Mouse (Mus musculus) G1E (cell line): ENCODE data around the gene Maml3. TPM values are rescaled to one million over a fixed set of nuclear protein-coding genes. Genes with fewer than 3 reads are reported as not detected.

Source experiments
- ATAC-seq: 2 replicates; pipeline ENCODE4 v1.8.0; 2016; ENCODE audit warnings: mild to moderate bottlenecking; ENCODE audit not compliant: insufficient number of reproducible peaks, poor library complexity, low FRiP score, severe bottlenecking; ENCODE audit errors: extremely low read depth
- DNase-seq: peaks from one replicate; pipeline ENCODE4 v3.0.0; 2012; ENCODE audit warnings: low spot score
- H3K27me3 ChIP-seq: 2 replicates; pipeline ENCODE4 v1.6.1; 2012; ENCODE audit warnings: mild to moderate bottlenecking, low read length, inconsistent platforms; ENCODE audit not compliant: insufficient read depth
- H3K36me3 ChIP-seq: replicated peaks from 2 replicates; pipeline ENCODE3; 2012; ENCODE audit warnings: mild to moderate bottlenecking, inconsistent platforms
- H3K4me1 ChIP-seq: 2 replicates; pipeline ENCODE4 v1.6.1; 2012; ENCODE audit warnings: low read depth, low read length, inconsistent platforms, mixed read lengths; ENCODE audit not compliant: insufficient read depth
- H3K4me3 ChIP-seq: 2 replicates; pipeline ENCODE4 v1.5.1; 2012; ENCODE audit warnings: low read depth, mild to moderate bottlenecking, inconsistent platforms, low read length, moderate library complexity, mixed read lengths
- H3K9me3 ChIP-seq: replicated peaks from 2 replicates; pipeline ENCODE4 v1.6.1; 2012; ENCODE audit warnings: inconsistent platforms
- CTCF ChIP-seq: IDR thresholded peaks from 2 replicates; pipeline ENCODE4 v1.5.1; 2012; ENCODE audit warnings: low read depth, low read length, inconsistent platforms, mixed read lengths
- GATA1 ChIP-seq: IDR thresholded peaks from 2 replicates; pipeline ENCODE4 v1.6.1; 2012; ENCODE audit warnings: borderline replicate concordance, low read length, inconsistent platforms, mixed read lengths
- GATA2 ChIP-seq: IDR thresholded peaks from 2 replicates; pipeline ENCODE4 v1.6.1; 2012; ENCODE audit warnings: low read depth, low read length, inconsistent platforms, borderline replicate concordance
- POLR2AphosphoS5 ChIP-seq: IDR thresholded peaks from 2 replicates; pipeline ENCODE4 v1.6.1; 2012; ENCODE audit warnings: low read depth, low read length, inconsistent platforms; ENCODE audit not compliant: insufficient replicate concordance
- TAL1 ChIP-seq: conservative IDR thresholded peaks from 2 replicates; pipeline ENCODE4 v1.6.1; 2012; ENCODE audit warnings: low read depth, low read length, inconsistent platforms, mixed read lengths
- polyA plus RNA-seq: library from polyadenylated mRNA; stranded (reverse); fragments of >175 nt; gene quantifications from 2 replicates; pipeline ENCODE4 v1.2.3, GENCODE M21; 2012
- total RNA-seq, 2 experiments: library from RNA; stranded (forward) in 1 of 2; stranded (reverse) in 1 of 2; fragments of 200-1000 nt in 1 of 2; fragments of >200 nt in 1 of 2; fragmentation: Nextera tagmentation in 1 of 2; gene quantifications; 2 replicates each; pipeline ENCODE4 v1.2.3; 2014 to 2017

Gene Maml3
- total and polyA plus RNA-seq, 3 experiments = 0.01 to 0.49 TPM; not detected in 1

DNA sequence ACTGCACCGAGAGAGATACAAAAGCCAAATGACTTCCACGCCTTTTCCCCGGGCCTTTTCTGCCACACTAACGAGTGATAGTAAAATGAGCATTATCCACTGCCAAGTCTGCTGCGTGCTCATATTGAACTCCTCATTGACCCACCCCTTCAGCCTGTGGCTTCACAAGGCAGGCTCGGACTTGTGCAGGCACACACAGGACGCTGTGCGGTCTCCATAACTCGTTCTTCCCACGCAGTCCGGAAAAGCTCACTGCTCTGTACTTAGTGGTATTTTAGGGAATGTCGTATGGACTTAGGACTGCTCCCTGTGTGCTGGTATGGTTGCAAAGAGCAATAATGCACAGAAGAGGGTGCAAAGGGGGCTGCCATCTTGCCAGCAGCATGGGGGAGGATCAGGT lies 262.7 kb downstream of the Maml3 start:
- Histone ChIP-seq H3K27me3 (no peaks in the 10 kb centered on the region), H3K36me3 (no peaks in the 10 kb centered on the region), H3K4me1 (no peaks in the 10 kb centered on the region), H3K9me3 (no peaks in the 10 kb centered on the region), H3K4me3 (no peak overlapping the region)
- ATAC-seq (no peak), DNase-seq (no peak)
- TF ChIP-seq GATA1 (no peak), TAL1 (no peak), GATA2 (no peak), CTCF (no peak), POLR2AphosphoS5 (no peak)

DNA sequence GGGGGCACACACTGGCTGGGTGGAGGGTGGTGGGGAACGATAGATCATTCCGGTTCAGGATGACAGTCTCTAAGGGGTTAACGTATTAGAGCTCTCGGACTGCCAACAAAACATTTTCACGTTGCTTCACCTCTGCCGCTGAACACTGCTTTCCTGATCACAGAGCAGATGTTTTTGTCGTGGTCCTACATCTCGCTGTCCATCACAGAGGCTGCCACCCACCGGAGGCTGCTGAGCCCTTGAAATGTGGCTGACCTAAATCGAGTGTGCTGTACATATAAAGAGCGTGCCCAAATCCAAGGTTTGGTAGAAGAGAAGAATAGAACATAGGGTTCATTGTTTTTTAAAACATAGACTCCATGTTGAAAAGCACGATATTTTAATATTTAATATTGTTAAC lies 263.3 kb downstream of the Maml3 start:
- no peak for DNase-seq
- Histone ChIP-seq H3K27me3 (no peaks in the 10 kb centered on the region), H3K4me3 (no peak overlapping the region), H3K9me3 (no peaks in the 10 kb centered on the region), H3K4me1 (no peaks in the 10 kb centered on the region), H3K36me3 (no peaks in the 10 kb centered on the region)
- no peak for ATAC-seq
- TF ChIP-seq GATA2 (no peak), POLR2AphosphoS5 (no peak), CTCF (no peak), GATA1 (no peak), TAL1 (no peak)

DNA sequence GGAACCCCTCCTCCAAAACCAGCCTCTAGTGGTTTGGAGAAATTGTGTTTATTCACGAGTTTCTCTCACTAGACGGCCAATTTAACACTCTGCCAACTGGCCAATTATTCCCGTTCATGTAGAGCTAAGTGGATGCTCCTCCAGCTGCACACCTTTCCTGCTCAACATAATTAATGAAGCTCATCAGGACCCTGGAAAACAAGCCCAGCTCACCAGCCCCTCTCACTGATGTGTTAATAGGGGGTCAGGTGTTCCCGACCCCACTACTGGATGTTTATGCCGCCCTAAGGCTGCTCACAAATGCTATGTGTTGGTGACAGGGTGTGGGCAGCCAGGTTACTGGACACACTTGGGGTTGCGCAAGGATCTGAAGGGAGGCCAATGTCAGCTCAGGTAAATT lies 263.7 kb downstream of the Maml3 start:
- Histone ChIP-seq H3K36me3 (no peaks in the 10 kb centered on the region), H3K4me1 (no peaks in the 10 kb centered on the region), H3K9me3 (no peaks in the 10 kb centered on the region), H3K4me3 (no peak overlapping the region), H3K27me3 (no peaks in the 10 kb centered on the region)
- ATAC-seq (no peak), DNase-seq (no peak)
- TF ChIP-seq GATA2 (no peak), POLR2AphosphoS5 (no peak), GATA1 (no peak), TAL1 (no peak), CTCF (no peak)

DNA sequence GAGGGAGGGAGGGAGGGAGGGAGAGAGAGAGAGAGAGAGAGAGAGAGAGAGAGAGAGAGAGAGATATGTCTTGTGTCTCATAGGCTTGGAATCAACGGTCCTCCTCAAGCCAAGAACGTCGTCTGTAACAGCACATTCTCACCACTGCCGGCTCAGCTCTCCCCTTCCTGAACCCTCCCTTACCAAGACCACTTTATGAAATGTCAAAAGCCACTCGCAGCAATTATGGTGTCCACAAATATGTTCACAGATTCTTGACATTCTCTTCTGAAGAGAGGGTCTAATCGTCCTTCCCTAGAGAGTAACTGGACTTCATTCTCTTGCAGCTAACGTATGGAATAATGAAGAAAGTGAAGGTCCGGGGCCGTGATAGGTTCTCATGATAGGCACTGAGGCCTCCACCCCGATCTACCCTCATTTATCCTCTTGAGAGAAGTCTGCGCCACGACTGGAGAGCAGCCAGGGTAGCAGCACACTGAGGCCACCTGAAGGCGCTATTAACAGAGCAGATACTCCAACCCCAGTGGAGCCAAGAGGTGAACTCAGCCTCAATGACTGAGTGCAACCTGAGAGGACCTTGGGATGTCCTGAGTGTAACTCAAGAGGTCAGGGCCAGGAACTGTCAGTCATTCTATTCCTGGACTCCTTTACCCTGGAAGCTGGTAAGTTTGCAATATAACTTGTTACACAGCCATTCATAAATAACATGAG lies 264.6 kb downstream of the Maml3 start:
- Histone ChIP-seq H3K4me1 (no peaks in the 10 kb centered on the region), H3K9me3 (no peaks in the 10 kb centered on the region), H3K27me3 (no peaks in the 10 kb centered on the region), H3K4me3 (no peak overlapping the region), H3K36me3 (no peaks in the 10 kb centered on the region)
- TF ChIP-seq POLR2AphosphoS5 = no peak
- no peak for TF ChIP-seq TAL1
- no peak for TF ChIP-seq CTCF
- TF ChIP-seq GATA2 = no peak
- no peak for TF ChIP-seq GATA1
- DNase-seq (no peak), ATAC-seq (no peak)

DNA sequence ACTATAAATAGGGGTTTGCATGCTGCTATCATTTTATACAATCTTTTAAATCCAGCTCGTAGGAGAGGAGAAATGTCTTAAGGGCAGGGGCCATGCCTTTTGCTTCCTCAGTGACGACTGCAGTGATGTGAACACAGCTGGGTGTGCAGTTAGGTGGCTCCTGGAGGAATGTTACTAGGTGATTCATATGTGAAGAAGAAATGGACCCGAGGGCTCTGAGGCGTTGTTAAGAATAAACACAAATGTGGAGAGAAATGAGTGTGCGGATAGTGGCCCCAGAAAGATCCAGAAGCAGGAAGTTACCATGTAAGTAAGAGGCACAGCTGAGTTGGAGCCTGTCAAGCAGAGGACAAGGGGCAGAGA lies 265.5 kb downstream of the Maml3 start:
- Histone ChIP-seq H3K4me3 (no peak overlapping the region), H3K4me1 (no peaks in the 10 kb centered on the region), H3K9me3 (no peaks in the 10 kb centered on the region), H3K27me3 (no peaks in the 10 kb centered on the region), H3K36me3 (no peaks in the 10 kb centered on the region)
- TF ChIP-seq GATA1 (no peak), CTCF (no peak), GATA2 (no peak), TAL1 (no peak), POLR2AphosphoS5 (no peak)
- DNase-seq (no peak), ATAC-seq (no peak)

DNA sequence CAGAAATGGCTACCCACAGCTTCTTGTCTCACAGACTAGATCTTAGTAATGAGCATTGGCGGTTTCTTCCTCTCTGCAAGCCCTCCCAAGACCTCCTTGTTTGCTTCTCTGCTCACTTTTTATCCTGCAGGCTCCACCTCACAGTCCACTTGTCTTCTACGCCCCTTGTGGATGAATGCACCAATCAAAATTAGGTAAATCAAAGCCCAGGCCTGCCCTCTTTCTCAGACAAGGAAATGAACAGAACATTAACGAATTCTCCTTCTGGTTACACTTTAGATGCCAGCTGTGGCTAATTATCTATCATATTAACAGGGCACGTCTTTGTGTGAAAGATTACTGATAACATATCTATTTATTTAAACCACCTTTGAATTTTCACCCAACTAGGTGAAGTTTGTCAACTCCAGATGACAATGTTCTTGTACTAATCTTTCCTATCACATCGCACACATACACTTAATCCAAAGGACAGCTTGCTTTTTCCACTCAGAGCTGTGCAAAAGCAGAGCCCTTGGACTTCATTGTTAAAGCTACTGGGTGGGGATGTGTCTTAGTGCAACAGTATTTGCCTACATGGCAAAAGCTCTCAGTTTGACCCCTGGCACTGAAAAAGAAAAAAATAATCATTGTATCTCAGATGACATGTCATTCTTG lies 266.1 kb downstream of the Maml3 start:
- DNase-seq = no peak
- Histone ChIP-seq H3K4me3 (no peak overlapping the region), H3K4me1 (no peaks in the 10 kb centered on the region), H3K9me3 (no peaks in the 10 kb centered on the region), H3K27me3 (no peaks in the 10 kb centered on the region), H3K36me3 (no peaks in the 10 kb centered on the region)
- TF ChIP-seq CTCF (no peak), POLR2AphosphoS5 (no peak), GATA1 (no peak), GATA2 (no peak), TAL1 (no peak)
- no peak for ATAC-seq
